Mouse (Mus musculus): ENCODE results near the gene Wdr78. TPM values are rescaled to one million over a fixed set of nuclear protein-coding genes. Genes with fewer than 3 reads are reported as not detected.

Gene Wdr78
- total RNA-seq, 2 experiments from 2014 or later: 0.83 to 3.2 TPM

DNA sequence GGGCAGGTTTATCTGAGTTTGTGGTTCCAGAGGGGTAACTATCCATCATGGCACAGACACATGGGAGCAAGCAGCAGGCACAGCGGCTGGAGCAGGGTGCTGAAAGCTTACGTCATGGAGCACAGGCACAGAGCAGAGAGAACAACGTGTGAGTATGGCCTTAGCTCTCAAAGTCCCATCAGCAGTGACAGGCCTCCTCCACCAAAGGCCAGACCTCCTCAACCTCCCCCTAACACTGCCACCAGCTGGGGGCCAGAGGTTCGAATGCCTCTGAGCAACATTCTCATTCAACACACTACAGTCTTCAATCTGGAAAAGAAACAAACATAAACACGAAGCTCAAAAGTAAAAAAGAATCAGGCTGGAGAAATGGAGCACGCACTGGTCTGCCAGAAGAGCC, 125.8 kb downstream of the Wdr78 start:
- no peak for ATAC-seq (replicated peaks; ENCODE audit: poor library complexity)

Other genes with a start within 250 kb of the Wdr78 start
- 16.7 and 17.0 TPM in 2 replicates for gene Tctex1d1, start 135.9 kb downstream of the Wdr78 start, total RNA-seq (2015)
- 10.2 and 15.9 TPM in 2 replicates for gene Tctex1d1, start 135.9 kb downstream of the Wdr78 start, total RNA-seq (2017)
- not detected in 2 replicates for gene Insl5, start 87.7 kb downstream of the Wdr78 start, total RNA-seq (2015)
- not detected in 2 replicates for gene Insl5, start 87.7 kb downstream of the Wdr78 start, total RNA-seq (2017)
- 59.8 and 67.6 TPM in 2 replicates for gene Mier1, start 165 bp downstream of the Wdr78 start, total RNA-seq (2015)
- 54.0 and 72.6 TPM in 2 replicates for gene Mier1, start 165 bp downstream of the Wdr78 start, total RNA-seq (2017)
- 16.8 and 20.3 TPM in 2 replicates for gene Slc35d1, start 100.6 kb upstream of the Wdr78 start, total RNA-seq (2015)
- 5.3 and 6.7 TPM in 2 replicates for gene Slc35d1, start 100.6 kb upstream of the Wdr78 start, total RNA-seq (2017)
- gene 4921539E11Rik, start 176.3 kb upstream of the Wdr78 start, total RNA-seq (2015): not detected in 2 replicates
- gene 4921539E11Rik, start 176.3 kb upstream of the Wdr78 start, total RNA-seq (2017): not detected in 2 replicates
- 18.6 and 22.6 TPM in 2 replicates for gene Oma1, start 199.3 kb upstream of the Wdr78 start, total RNA-seq (2015)
- gene Oma1, start 199.3 kb upstream of the Wdr78 start, total RNA-seq (2017): 68.1 and 71.4 TPM in 2 replicates

Measured in megakaryocyte progenitor cell, adult 5-6 weeks (primary cell).